Mouse (Mus musculus) adrenal gland, postnatal 14 days (tissue): Measurements from ENCODE around the gene Vps53. TPM values are rescaled to one million over a fixed set of nuclear protein-coding genes. Genes with fewer than 3 reads are reported as not detected.

ENCODE experiments used
- DNase-seq: peaks from one replicate; pipeline ENCODE4 v3.0.0; 2021; ENCODE audit warnings: mixed read lengths
- total RNA-seq: library from RNA; stranded (reverse); gene quantifications from 2 replicates; pipeline ENCODE4 v1.2.3, GENCODE M21; 2021

Vps53 gene
- total RNA-seq, 1 experiment from 2014 or later = 39.5 TPM

DNA sequence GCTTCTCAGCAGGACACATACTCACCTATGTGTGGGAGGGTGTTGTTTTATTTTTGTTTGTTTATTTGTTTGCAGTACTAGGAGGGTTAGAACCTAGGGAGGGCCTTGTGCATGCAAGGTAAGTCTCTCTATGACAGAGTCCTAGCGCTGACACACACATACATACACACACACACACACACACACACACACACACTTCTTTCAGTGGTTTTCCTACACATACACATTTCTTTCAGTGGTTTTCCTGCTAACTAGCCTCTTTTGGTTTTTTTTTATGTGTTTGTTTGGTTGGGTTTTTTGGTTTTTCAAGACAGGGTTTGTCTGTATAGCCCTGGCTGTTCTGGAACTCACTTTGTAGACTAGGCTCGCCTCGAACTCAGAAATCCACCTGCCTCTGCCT lies 69.0 kb downstream of the Vps53 start:
- DNase-seq = no peak

- DNase-seq = no peak
Observed at GRCm38 (mm10) chr11:76106551-76107496, 72.6 kb downstream of the Vps53 start.

GRCm38 (mm10) chr11:76101154-76101553 lies 78.3 kb downstream of the Vps53 start:
- no peak for DNase-seq

- peak; percentile 53 for DNase-seq
Observed at GRCm38 (mm10) chr11:76099193-76099975, 80.1 kb downstream of the Vps53 start.

GRCm38 (mm10) chr11:76093610-76094009 lies 85.8 kb downstream of the Vps53 start:
- no peak for DNase-seq

DNA sequence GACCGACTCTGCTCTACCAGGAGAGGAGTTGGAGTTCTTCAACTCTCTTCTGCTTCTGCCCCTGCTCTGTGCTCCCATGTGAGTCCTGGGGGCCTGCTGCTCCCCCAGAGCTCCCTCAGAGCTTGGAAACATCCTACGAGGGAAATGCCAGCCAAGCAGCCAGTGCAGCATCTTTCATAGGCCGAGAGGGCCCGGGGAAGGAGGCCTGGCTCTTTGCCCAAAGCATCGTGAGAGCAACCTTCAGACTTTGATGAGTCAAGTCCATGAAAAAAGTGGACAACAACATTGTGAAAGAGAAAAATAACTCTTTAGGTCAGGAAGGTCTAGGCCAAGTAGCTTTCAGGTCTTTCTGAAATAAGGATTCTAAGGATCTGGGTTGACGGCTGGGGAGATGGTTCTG lies 89.7 kb downstream of the Vps53 start:
- peak; percentile 91 for DNase-seq

GRCm38 (mm10) chr11:76088506-76088905 lies 90.9 kb downstream of the Vps53 start:
- DNase-seq = no peak

DNA sequence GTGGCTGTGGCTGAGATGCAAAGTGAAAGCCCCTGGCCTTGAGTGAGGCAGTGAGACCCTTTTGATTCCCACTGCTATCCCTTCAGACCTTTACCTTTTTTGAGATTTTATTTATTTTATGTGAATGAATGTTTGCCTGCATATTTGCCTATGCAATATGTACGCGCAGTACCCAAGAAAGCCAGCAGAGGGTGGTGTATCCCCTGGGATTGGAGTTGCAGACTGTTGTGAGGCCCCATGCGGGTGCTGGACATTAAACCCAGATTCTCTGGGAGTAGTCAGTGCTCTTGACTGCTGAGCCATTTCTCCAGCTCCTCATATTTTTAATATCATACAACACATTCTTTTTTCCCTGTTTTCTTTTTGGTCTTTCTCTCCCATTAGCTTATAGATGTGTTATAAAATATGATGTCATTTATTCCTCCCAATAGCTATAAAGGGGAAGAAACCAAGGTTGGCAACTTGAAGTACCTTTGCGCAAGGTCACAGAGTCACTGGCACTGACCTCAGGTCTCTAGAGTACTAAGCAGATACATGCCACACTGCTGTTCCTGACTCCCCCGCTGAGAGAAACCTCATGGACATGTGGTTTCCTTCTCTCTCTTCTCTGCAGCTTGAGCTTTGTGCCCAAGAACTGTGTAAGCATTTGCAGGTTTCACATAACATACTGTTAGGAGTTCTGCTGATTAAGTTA lies 93.4 kb downstream of the Vps53 start:
- DNase-seq = peak; percentile 78

DNA sequence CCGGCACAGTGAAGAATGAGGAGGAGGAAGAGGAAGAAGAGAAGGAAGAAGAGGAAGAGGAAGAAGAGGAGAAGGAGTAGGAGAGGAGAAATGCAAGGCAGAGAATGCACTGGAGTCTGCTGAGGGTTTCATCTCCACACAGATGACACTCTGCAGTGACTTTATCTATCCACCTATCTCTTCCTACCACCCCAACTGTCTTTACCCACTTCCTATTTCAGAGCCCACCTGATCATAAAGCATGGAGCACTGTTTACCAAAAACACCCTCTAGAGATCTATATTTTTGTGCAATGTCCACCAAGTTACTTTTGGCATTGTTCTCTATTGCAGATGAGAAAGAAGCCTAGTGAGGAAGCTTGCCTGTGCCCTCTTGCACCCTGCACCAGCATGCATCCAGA lies 94.5 kb downstream of the Vps53 start:
- no peak for DNase-seq

GRCm38 (mm10) chr11:76083941-76084367 lies 95.5 kb downstream of the Vps53 start:
- no peak for DNase-seq

DNA sequence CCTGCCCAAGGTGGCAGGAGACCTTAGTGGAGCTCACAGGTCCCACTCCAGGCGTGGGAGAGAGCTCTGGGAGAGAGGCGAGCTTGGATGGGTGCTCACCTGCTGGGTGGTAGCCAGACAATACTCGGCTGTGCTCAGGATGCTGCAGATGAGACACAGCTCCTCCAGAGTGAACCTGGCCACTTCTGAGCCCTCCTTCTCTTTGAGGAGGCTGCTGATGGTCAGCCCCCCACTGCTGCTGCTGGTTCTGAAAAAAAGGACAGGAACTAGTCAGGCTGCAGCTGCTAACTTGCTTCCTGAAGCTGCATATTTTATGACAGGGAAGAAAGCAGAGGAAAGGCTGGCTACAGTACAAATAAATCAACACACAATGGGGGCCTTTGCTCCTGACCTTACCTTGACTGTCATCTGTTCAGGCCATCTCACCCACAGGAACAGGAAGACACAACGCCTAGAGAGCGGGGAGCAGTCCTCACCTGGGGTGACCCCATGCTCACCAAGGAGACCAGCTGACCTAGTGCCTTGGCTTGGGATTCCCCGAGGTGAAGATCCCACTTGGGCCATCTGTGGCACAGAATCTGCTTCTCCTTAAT lies 98.3 kb downstream of the Vps53 start:
- peak; percentile 47 for DNase-seq

GRCm38 (mm10) chr11:76080293-76080692 lies 99.2 kb downstream of the Vps53 start:
- DNase-seq = peak; percentile 45

DNA sequence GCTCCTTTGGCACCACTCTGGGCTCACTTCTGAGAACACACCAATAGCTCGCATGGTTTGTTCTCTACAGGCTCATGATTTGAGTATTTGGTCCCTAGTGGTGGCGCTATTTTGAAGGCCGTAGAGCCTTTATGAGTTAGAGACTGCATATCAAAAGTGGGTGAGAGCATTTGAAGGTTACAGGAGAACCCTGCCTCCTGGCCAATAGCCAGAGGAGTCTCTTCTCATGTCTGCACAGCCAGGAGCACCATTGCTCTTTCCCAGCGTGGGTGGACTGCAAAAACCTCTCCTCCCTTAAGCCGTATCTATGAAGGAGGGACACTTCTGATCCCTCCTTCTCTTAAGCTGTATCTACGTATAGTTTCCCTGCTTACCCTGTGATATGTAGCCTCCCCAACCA lies 102.1 kb downstream of the Vps53 start:
- peak; percentile 66 for DNase-seq

DNA sequence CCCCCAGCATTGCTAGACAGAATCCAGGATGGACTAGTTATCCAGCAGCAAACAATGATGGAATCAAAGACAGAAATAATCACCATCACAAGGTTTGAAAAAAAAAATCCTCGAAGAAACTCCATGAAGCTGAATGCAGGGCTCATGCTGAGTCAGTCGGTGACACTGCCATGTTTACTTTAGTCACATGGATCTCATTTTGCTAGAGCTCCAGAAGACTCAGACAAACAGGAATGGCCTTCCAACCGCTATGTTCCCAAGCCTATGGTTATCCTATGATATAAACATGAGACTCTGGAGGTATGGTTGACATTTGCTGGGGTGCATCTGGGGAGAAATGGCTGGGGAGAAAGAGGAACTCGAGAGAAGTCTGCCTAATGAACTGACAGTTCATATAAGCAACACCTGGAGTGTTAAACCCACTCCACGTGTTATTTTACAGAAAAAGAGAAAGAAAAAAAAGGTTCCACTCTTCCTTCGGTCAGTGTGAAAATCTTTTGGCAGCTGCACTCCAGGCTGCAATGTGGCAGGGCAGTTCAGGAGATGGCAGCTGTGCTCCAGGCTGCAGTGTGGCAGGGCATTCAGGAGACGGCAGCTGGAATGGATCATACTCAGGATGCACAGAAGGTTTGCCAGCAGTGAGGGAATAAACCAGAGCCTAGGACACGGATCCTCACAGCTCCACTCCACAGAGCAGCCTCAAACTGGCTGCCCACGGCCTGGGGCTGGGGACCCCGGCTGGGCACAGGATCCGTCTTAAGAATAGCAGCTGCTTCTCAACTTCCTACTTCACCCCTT lies 105.0 kb downstream of the Vps53 start:
- DNase-seq = no peak

GRCm38 (mm10) chr11:76069816-76070215 lies 109.6 kb downstream of the Vps53 start:
- DNase-seq = peak; percentile 26

DNA sequence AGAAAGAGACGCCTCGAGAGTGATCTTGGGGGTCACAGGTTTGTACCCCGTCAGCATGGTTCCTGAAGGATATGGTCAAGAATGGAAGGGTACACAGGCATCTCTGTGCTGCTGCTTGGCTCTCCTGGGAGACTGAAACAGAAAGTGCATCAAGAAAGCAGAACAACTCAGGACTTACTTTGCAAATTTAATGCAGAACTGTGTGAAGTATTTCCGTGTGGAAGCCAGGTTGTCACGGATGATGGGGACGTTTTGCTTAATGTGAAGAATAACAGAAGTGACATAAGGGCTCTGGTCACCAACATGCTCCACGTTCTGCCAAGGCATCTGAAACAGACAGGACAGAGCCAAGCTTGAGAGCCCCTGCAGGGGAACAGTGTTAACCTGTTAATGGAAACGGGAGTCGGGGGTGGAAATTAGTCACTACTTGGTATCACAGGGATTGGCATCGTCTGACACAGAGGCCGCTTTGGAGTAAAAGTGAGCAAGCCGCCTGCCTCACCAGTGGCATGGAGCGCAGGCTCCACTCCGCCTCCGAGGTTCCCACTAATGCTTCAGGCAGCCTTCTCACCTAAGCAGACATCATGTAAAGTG lies 112.8 kb downstream of the Vps53 start:
- DNase-seq = no peak

GRCm38 (mm10) chr11:76065521-76066095 lies 113.8 kb downstream of the Vps53 start:
- DNase-seq = peak; percentile 69

- no peak for DNase-seq
Observed at GRCm38 (mm10) chr11:76064411-76064810, 115.0 kb downstream of the Vps53 start.

- DNase-seq = no peak
Observed at GRCm38 (mm10) chr11:76060906-76061305, 118.5 kb downstream of the Vps53 start.

DNA sequence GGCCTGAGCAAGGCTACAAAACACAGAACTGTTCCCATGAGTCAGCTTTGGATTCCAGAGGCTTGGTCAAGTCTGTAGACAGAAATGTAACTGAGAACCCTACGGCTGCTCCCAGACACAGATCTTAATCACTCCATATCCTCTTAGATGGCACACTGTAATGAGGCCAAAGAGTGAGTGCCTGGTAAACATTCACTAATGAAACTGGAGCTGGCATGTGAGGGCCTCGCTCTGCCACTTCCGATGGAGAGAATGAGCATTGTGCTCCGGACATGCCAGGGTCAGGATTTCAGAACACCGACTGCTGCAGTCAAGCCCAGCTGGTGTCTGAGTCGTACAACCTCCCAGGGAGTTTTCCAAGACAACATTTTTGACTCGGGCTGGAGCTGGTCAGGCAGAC lies 119.5 kb downstream of the Vps53 start:
- peak; percentile 24 for DNase-seq
